Mouse (Mus musculus) cerebellum, adult 2 months (tissue): ENCODE results near the gene Hdc.

Experiments used
- CTCF ChIP-seq: fragments of 200-500 bp; IDR thresholded peaks from 2 replicates; pipeline ENCODE4 v1.5.1; 2011; ENCODE audit warnings: low read depth, mild to moderate bottlenecking, control low read depth, low read length, moderate library complexity, borderline replicate concordance; ENCODE audit not compliant: insufficient read depth
- POLR2A ChIP-seq: fragments of 200-500 bp; IDR thresholded peaks from 2 replicates; pipeline ENCODE4 v1.6.1; 2011; ENCODE audit warnings: low read length, control low read depth, borderline replicate concordance; ENCODE audit not compliant: insufficient read depth

GRCm38 (mm10) chr2:126628455-126628995 is 9.4 kb upstream of the Hdc start:
- no peak for TF ChIP-seq CTCF
- no peak for TF ChIP-seq POLR2A
